Comparison of ENCODE assay signal across 34 mouse cellular contexts in genomic region chr10:94863251-94863650, GRCm38 (mm10).
"Had no signal": no experiment of that assay in that cellular context is flagged by ENCODE, and none has a peak within 500 bp of the region (broad histone marks: within the 10 kb centered on the region; RNA-seq: fewer than 3 reads in every experiment).

No protein-coding gene starts in this region.

- H3K4me3 ChIP-seq: heart, embryonic 12.5 days; heart, embryonic 13.5 days; heart, embryonic 15.5 days; hindbrain, embryonic 10.5 days; hindbrain, embryonic 12.5 days; hindbrain, embryonic 13.5 days; hindbrain, embryonic 15.5 days; intestine, embryonic 15.5 days; kidney, embryonic 15.5 days; layer of hippocampus, adult 2 months; left cerebral cortex, adult 2 months had no signal

- DNase-seq: heart, postnatal 10 days; heart, postnatal 14 days; heart, postnatal 36 days; heart, postnatal 4 days; kidney, adult 11 months; kidney, adult 18-20 months; kidney, adult 2 months; kidney, adult 8-10 months; kidney, adult 9 months; kidney, postnatal 10 days; kidney, postnatal 14 days; kidney, postnatal 25 days; kidney, postnatal 36 days; kidney, postnatal 4 days; layer of hippocampus, adult 9-11 months; layer of hippocampus, postnatal 36 days had no signal

- H3K4me1 ChIP-seq: heart, embryonic 12.5 days; heart, embryonic 15.5 days; hindbrain, embryonic 15.5 days; intestine, embryonic 15.5 days had no signal

- H3K27ac ChIP-seq: heart, embryonic 13.5 days; heart, embryonic 15.5 days; hindbrain, embryonic 10.5 days; hindbrain, embryonic 12.5 days; hindbrain, embryonic 13.5 days; hindbrain, embryonic 14.5 days; hindbrain, embryonic 15.5 days; hindbrain, postnatal 0 days; intestine, embryonic 15.5 days; kidney, embryonic 15.5 days; kidney, postnatal 0 days; layer of hippocampus, adult 2 months; left cerebral cortex, adult 2 months had no signal

- H3K9me3 ChIP-seq: heart, embryonic 12.5 days; heart, embryonic 13.5 days; heart, embryonic 15.5 days; hindbrain, embryonic 10.5 days; hindbrain, embryonic 12.5 days; hindbrain, embryonic 13.5 days; hindbrain, embryonic 15.5 days; intestine, embryonic 15.5 days; kidney, embryonic 15.5 days had no signal

- H3K9ac ChIP-seq: heart, embryonic 12.5 days; heart, embryonic 13.5 days; heart, embryonic 15.5 days; hindbrain, embryonic 12.5 days; hindbrain, embryonic 13.5 days; hindbrain, embryonic 14.5 days; hindbrain, embryonic 15.5 days; intestine, embryonic 15.5 days; kidney, embryonic 15.5 days had no signal

- H3K36me3 ChIP-seq: heart, embryonic 15.5 days; intestine, embryonic 15.5 days; kidney, embryonic 15.5 days had no signal

- ATAC-seq: hindbrain, embryonic 16.5 days; hindbrain, postnatal 0 days; inflammation-experienced regulatory T-cells, adult 6 months; intestine, embryonic 15.5 days; intestine, embryonic 16.5 days; intestine, postnatal 0 days had no signal

- H3K27me3 ChIP-seq: heart, embryonic 12.5 days; heart, embryonic 13.5 days; heart, embryonic 15.5 days; hindbrain, embryonic 12.5 days; hindbrain, embryonic 13.5 days; hindbrain, embryonic 15.5 days; intestine, embryonic 15.5 days; kidney, embryonic 15.5 days had no signal

- H3K4me2 ChIP-seq: heart, embryonic 12.5 days; heart, embryonic 13.5 days; heart, embryonic 15.5 days; hindbrain, embryonic 12.5 days; hindbrain, embryonic 13.5 days; hindbrain, embryonic 14.5 days; hindbrain, embryonic 15.5 days; intestine, embryonic 15.5 days; kidney, embryonic 15.5 days had no signal
